Mouse (Mus musculus): ENCODE data around the gene Abcc9. TPM values are rescaled to one million over a fixed set of nuclear protein-coding genes. Genes with fewer than 3 reads are reported as not detected.
A peak's percentile ranks its signal among the peaks of the same experiment; 100 is the strongest.

Gene Abcc9
- polyA plus RNA-seq, 2 experiments: 1.0 to 2.0 TPM

GRCm38 (mm10) chr6:142561151-142561550 lies 141.0 kb downstream of the Abcc9 start:
- WGBS (ENCODE audit: insufficient replicate concordance): 9% methylated on average over 1 of the region's 1 CpGs

DNA sequence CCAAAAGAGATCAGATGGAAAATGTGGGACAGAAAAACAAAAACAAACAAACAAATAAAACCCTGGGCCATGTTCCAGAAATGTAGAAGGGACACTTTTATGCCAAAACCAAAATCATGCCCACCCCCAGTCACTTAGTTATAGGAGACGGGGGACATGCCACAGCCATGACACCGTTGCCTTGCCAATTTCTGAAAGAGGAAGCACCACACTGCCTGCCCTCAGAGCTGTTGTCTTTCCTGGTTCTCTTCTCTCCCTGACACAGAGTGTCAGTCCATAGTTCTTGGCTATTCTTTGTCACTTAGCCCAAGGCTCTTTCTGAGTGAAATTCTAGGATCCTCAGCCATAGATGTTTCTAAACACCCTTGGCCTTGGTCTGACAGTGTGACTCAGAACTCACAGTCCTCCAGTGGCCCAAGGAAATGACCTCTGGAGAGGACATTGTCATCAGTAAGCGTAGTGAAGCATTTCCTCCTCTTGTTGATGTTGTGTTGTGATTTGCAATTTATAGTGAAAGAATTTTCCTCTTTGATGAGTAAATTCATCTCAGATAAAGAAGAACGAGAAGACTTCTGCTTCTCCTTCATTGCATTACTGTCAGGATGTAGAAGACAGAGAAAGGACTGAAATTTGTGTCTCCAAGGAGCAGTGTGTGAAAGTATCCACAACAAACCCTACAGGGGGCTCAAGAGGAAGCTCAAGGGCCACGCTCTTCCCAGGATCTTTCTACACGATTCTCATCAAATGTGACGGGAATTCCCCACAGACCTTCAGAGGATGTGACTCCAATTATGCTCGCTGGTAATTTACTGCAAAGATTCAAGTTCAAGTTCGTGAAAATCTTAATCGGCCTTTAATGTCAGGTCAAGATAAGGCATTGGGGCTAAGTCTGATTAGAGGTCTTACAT lies 143.1 kb downstream of the Abcc9 start:
- Histone ChIP-seq H3K27me3 (ENCODE audit: control insufficient read depth, insufficient read depth, low read length) (no peaks in the 10 kb centered on the region), H3K4me3 (ENCODE audit: insufficient read depth in 1 of 2, low read depth in 2 of 2, low read length in 2 of 2) (no peak overlapping the region), H3K4me1 (replicated peaks; ENCODE audit: control insufficient read depth in 2 of 2, insufficient read depth in 2 of 2, low read length in 1 of 2) (0 out of 4 replicates have a peak, but pooled peaks cover 0 to 1% of the 10 kb centered on the region in 2 experiments), H3K9me3 (ENCODE audit: control insufficient read depth, low read length) (no peaks in the 10 kb centered on the region), H3K4me2 (ENCODE audit: low read depth) (no peak overlapping the region), H3K36me3 (replicated peaks; ENCODE audit: control insufficient read depth, insufficient read depth, low read depth) (no peaks in the 10 kb centered on the region), H3K27ac (no peak overlapping the region), H3K9ac (replicated peaks) (no peak overlapping the region)
- no peak for DNase-seq (ENCODE audit: low read depth in 3 of 3, low spot score in 3 of 3)
- 53% methylated on average over 10 of the region's 10 CpGs for WGBS (ENCODE audit: insufficient replicate concordance)
- TF ChIP-seq CTCF (IDR thresholded peaks at IDR 0.05; ENCODE audit: low read depth): no peak
- TF ChIP-seq EP300 (IDR thresholded peaks at IDR 0.05; ENCODE audit: low read depth): no peak
- no peak for ATAC-seq (ENCODE audit: insufficient read depth)

More at GRCm38 (mm10) chr6:142561151-142561550, 141.0 kb downstream of the Abcc9 start:
- Histone ChIP-seq H3K27ac (no peak overlapping the region), H3K4me2 (ENCODE audit: low read depth) (no peak overlapping the region), H3K9me3 (ENCODE audit: control insufficient read depth, low read length) (no peaks in the 10 kb centered on the region), H3K27me3 (ENCODE audit: control insufficient read depth, insufficient read depth, low read length) (no peaks in the 10 kb centered on the region), H3K4me1 (replicated peaks; ENCODE audit: control insufficient read depth in 2 of 2, insufficient read depth in 2 of 2, low read length in 1 of 2) (0 out of 4 replicates have a peak, but pooled peaks cover 0 to 1% of the 10 kb centered on the region in 2 experiments), H3K9ac (replicated peaks) (no peak overlapping the region), H3K36me3 (replicated peaks; ENCODE audit: control insufficient read depth, insufficient read depth, low read depth) (no peaks in the 10 kb centered on the region), H3K4me3 (ENCODE audit: insufficient read depth in 1 of 2, low read depth in 2 of 2, low read length in 2 of 2) (no peak overlapping the region)
- ATAC-seq (ENCODE audit: insufficient read depth): no peak
- TF ChIP-seq CTCF (IDR thresholded peaks at IDR 0.05; ENCODE audit: low read depth): no peak
- no peak for DNase-seq (ENCODE audit: low read depth in 3 of 3, low spot score in 3 of 3)

- Histone ChIP-seq H3K36me3 (replicated peaks; ENCODE audit: control insufficient read depth, insufficient read depth, low read depth) (no peaks in the 10 kb centered on the region), H3K4me1 (replicated peaks; ENCODE audit: control insufficient read depth in 2 of 2, insufficient read depth in 2 of 2, low read length in 1 of 2) (0 out of 4 replicates have a peak, but pooled peaks cover 0 to 1% of the 10 kb centered on the region in 2 experiments), H3K4me3 (ENCODE audit: insufficient read depth in 1 of 2, low read depth in 2 of 2, low read length in 2 of 2) (no peak overlapping the region), H3K27ac (no peak overlapping the region), H3K27me3 (ENCODE audit: control insufficient read depth, insufficient read depth, low read length) (no peaks in the 10 kb centered on the region), H3K9ac (replicated peaks) (no peak overlapping the region), H3K4me2 (ENCODE audit: low read depth) (no peak overlapping the region), H3K9me3 (ENCODE audit: control insufficient read depth, low read length) (no peaks in the 10 kb centered on the region)
- TF ChIP-seq EP300 (IDR thresholded peaks at IDR 0.05; ENCODE audit: low read depth) (no peak), CTCF (IDR thresholded peaks at IDR 0.05; ENCODE audit: low read depth) (peak; percentile 42)
- DNase-seq (ENCODE audit: low read depth in 3 of 3, low spot score in 3 of 3) (no peak), ATAC-seq (ENCODE audit: insufficient read depth) (no peak)
- 69% methylated on average over 10 of the region's 10 CpGs for WGBS (ENCODE audit: insufficient replicate concordance)
These were observed 144.0 kb downstream of the Abcc9 start for GRCm38 (mm10) chr6:142558076-142558475.

- Histone ChIP-seq H3K4me2 (ENCODE audit: low read depth) (no peak overlapping the region), H3K27ac (no peak overlapping the region), H3K4me3 (ENCODE audit: insufficient read depth in 1 of 2, low read depth in 2 of 2, low read length in 2 of 2) (no peak overlapping the region), H3K36me3 (replicated peaks; ENCODE audit: control insufficient read depth, insufficient read depth, low read depth) (no peaks in the 10 kb centered on the region), H3K27me3 (ENCODE audit: control insufficient read depth, insufficient read depth, low read length) (no peaks in the 10 kb centered on the region), H3K4me1 (replicated peaks; ENCODE audit: control insufficient read depth in 2 of 2, insufficient read depth in 2 of 2, low read length in 1 of 2) (no peaks in the 10 kb centered on the region), H3K9me3 (ENCODE audit: control insufficient read depth, low read length) (no peaks in the 10 kb centered on the region), H3K9ac (replicated peaks) (no peak overlapping the region)
- no peak for ATAC-seq (ENCODE audit: insufficient read depth)
- TF ChIP-seq EP300 (IDR thresholded peaks at IDR 0.05; ENCODE audit: low read depth) (no peak), CTCF (IDR thresholded peaks at IDR 0.05; ENCODE audit: low read depth) (no peak)
- no peak for DNase-seq (ENCODE audit: low read depth in 3 of 3, low spot score in 3 of 3)
- 22% methylated on average over 1 of the region's 1 CpGs for WGBS (ENCODE audit: insufficient replicate concordance)
These were observed 146.1 kb downstream of the Abcc9 start for GRCm38 (mm10) chr6:142555988-142556387.

GRCm38 (mm10) chr6:142551482-142551881 lies 150.6 kb downstream of the Abcc9 start:
- WGBS (ENCODE audit: insufficient replicate concordance): 62% methylated on average over 4 of the region's 4 CpGs
- Histone ChIP-seq H3K4me1 (replicated peaks; ENCODE audit: control insufficient read depth in 2 of 2, insufficient read depth in 2 of 2, low read length in 1 of 2) (no peaks in the 10 kb centered on the region), H3K4me2 (ENCODE audit: low read depth) (no peak overlapping the region), H3K27me3 (ENCODE audit: control insufficient read depth, insufficient read depth, low read length) (no peaks in the 10 kb centered on the region), H3K4me3 (ENCODE audit: insufficient read depth in 1 of 2, low read depth in 2 of 2, low read length in 2 of 2) (no peak overlapping the region), H3K9me3 (ENCODE audit: control insufficient read depth, low read length) (no peaks in the 10 kb centered on the region), H3K36me3 (replicated peaks; ENCODE audit: control insufficient read depth, insufficient read depth, low read depth) (no peaks in the 10 kb centered on the region), H3K9ac (replicated peaks) (no peak overlapping the region), H3K27ac (no peak overlapping the region)
- ATAC-seq (ENCODE audit: insufficient read depth): no peak
- TF ChIP-seq EP300 (IDR thresholded peaks at IDR 0.05; ENCODE audit: low read depth) (no peak), CTCF (IDR thresholded peaks at IDR 0.05; ENCODE audit: low read depth) (no peak)
- DNase-seq (ENCODE audit: low read depth in 3 of 3, low spot score in 3 of 3): no peak
